Mouse (Mus musculus): ENCODE measurements at regions not wholly inside any gene's neighbourhood (a gene's known extent, or its start where the extent isn't known, plus 50 kb on each side); places are given as distances from the start of the nearest gene placed in this dataset.
A peak's percentile ranks its signal among the peaks of the same experiment; 100 is the strongest.
"Not testable (repeated sequence)": the region's sequence is repeated elsewhere in the genome, so short reads cannot be mapped to it uniquely, and the experiment has no call there.

- no peak for DNase-seq (ENCODE audit: low read depth, low spot score)
Observed at GRCm38 (mm10) chr14:47920638-47921347, 199.8 kb upstream of the Peli2 start.

GRCm38 (mm10) chr14:47921811-47922277, 198.8 kb upstream of the Peli2 start:
- DNase-seq (ENCODE audit: low read depth, low spot score), result no peak

- no peak for DNase-seq (ENCODE audit: low read depth, low spot score)
Observed at GRCm38 (mm10) chr14:47926416-47926815, 194.2 kb upstream of the Peli2 start.

GRCm38 (mm10) chr14:47935401-47935800, 185.2 kb upstream of the Peli2 start:
- DNase-seq (ENCODE audit: low read depth, low spot score), result no peak

- DNase-seq (ENCODE audit: low read depth, low spot score), result no peak
Observed at GRCm38 (mm10) chr14:47937081-47937651, 183.5 kb upstream of the Peli2 start.

- no peak for DNase-seq (ENCODE audit: low read depth, low spot score)
Observed at GRCm38 (mm10) chr14:47939781-47940590, 180.6 kb upstream of the Peli2 start.

- DNase-seq (ENCODE audit: low read depth, low spot score), result no peak
Observed at GRCm38 (mm10) chr14:47942671-47943070, 178.0 kb upstream of the Peli2 start.

GRCm38 (mm10) chr14:47944595-47944994, 176.0 kb upstream of the Peli2 start:
- no peak for DNase-seq (ENCODE audit: low read depth, low spot score)

GRCm38 (mm10) chr14:47951041-47951440, 169.6 kb upstream of the Peli2 start:
- DNase-seq (ENCODE audit: low read depth, low spot score), result no peak

- DNase-seq (ENCODE audit: low read depth, low spot score), result no peak
Observed at GRCm38 (mm10) chr14:47958171-47958570, 162.5 kb upstream of the Peli2 start.

- DNase-seq (ENCODE audit: low read depth, low spot score), result no peak
Observed at GRCm38 (mm10) chr14:47959366-47960280, 161.0 kb upstream of the Peli2 start.

- DNase-seq (ENCODE audit: low read depth, low spot score), result not testable (repeated sequence)
Observed at GRCm38 (mm10) chr14:47964806-47965205, 155.8 kb upstream of the Peli2 start.

GRCm38 (mm10) chr14:47969871-47970270, 150.8 kb upstream of the Peli2 start:
- no peak for DNase-seq (ENCODE audit: low read depth, low spot score)

- not testable (repeated sequence) for DNase-seq (ENCODE audit: low read depth, low spot score)
Observed at GRCm38 (mm10) chr14:47973161-47973560, 147.5 kb upstream of the Peli2 start.

GRCm38 (mm10) chr14:47982993-47983740, 137.5 kb upstream of the Peli2 start:
- no peak for DNase-seq (ENCODE audit: low read depth, low spot score)

- DNase-seq (ENCODE audit: low read depth, low spot score), result peak; percentile 41
Observed at GRCm38 (mm10) chr14:47986483-47986882, 134.1 kb upstream of the Peli2 start.

- no peak for DNase-seq (ENCODE audit: low read depth, low spot score)
Observed at GRCm38 (mm10) chr14:47986941-47987340, 133.7 kb upstream of the Peli2 start.

- no peak for DNase-seq (ENCODE audit: low read depth, low spot score)
Observed at GRCm38 (mm10) chr14:47987392-47988075, 133.1 kb upstream of the Peli2 start.

GRCm38 (mm10) chr14:47988131-47988530, 132.5 kb upstream of the Peli2 start:
- DNase-seq (ENCODE audit: low read depth, low spot score), result no peak

- DNase-seq (ENCODE audit: low read depth, low spot score), result no peak
Observed at GRCm38 (mm10) chr14:47989315-47989714, 131.3 kb upstream of the Peli2 start.

Measured in ES-CJ7 (cell line).